Mouse (Mus musculus): ENCODE data around the gene Cdc37. TPM values are rescaled to one million over a fixed set of nuclear protein-coding genes. Genes with fewer than 3 reads are reported as not detected.

Gene Cdc37
- polyA plus RNA-seq, 1 experiment = 110 TPM

- Histone ChIP-seq H3K4me3 (ENCODE audit: insufficient read depth, low read length) (peak overlapping the region; percentile 61), H3K4me1 (ENCODE audit: control insufficient read depth, insufficient read depth, low read length) (peaks cover 14% of the 10 kb centered on the region), H3K27ac (ENCODE audit: insufficient read depth, low read depth, low read length) (peak overlapping the region; percentile 75)
- TF ChIP-seq CTCF (IDR thresholded peaks at IDR 0.05; ENCODE audit: low read depth, low read length) (no peak), POLR2A (IDR thresholded peaks at IDR 0.05; ENCODE audit: borderline replicate concordance, low read depth, low read length) (no peak)
These were observed 58.6 kb downstream of the Cdc37 start for GRCm38 (mm10) chr9:21090972-21091706.

GRCm38 (mm10) chr9:21090537-21090936 is 59.2 kb downstream of the Cdc37 start:
- Histone ChIP-seq H3K4me1 (ENCODE audit: control insufficient read depth, insufficient read depth, low read length) (peaks cover 14% of the 10 kb centered on the region), H3K27ac (ENCODE audit: insufficient read depth, low read depth, low read length) (no peak overlapping the region), H3K4me3 (ENCODE audit: insufficient read depth, low read length) (peak overlapping the region; percentile 61)
- no peak for TF ChIP-seq POLR2A (IDR thresholded peaks at IDR 0.05; ENCODE audit: borderline replicate concordance, low read depth, low read length)
- TF ChIP-seq CTCF (IDR thresholded peaks at IDR 0.05; ENCODE audit: low read depth, low read length) = no peak

- Histone ChIP-seq H3K27ac (ENCODE audit: insufficient read depth, low read depth, low read length) (no peak overlapping the region), H3K4me1 (ENCODE audit: control insufficient read depth, insufficient read depth, low read length) (no peaks in the 10 kb centered on the region), H3K4me3 (ENCODE audit: insufficient read depth, low read length) (no peak overlapping the region)
- TF ChIP-seq CTCF (IDR thresholded peaks at IDR 0.05; ENCODE audit: low read depth, low read length) (no peak), POLR2A (IDR thresholded peaks at IDR 0.05; ENCODE audit: borderline replicate concordance, low read depth, low read length) (no peak)
These were observed 66.5 kb downstream of the Cdc37 start for GRCm38 (mm10) chr9:21083324-21083723.

Other genes starting within 250 kb of the Cdc37 start
- 53.0 and 54.5 TPM in 2 replicates for gene Dnmt1, start 190.1 kb downstream of the Cdc37 start, polyA plus RNA-seq (2012; ENCODE audit: insufficient read depth, insufficient read length, missing spikeins)
- 46.5 and 48.2 TPM in 2 replicates for gene S1pr2, start 173.2 kb downstream of the Cdc37 start, polyA plus RNA-seq (2012; ENCODE audit: insufficient read depth, insufficient read length, missing spikeins)
- 52.7 and 61.3 TPM in 2 replicates for gene Mrpl4, start 147.2 kb downstream of the Cdc37 start, polyA plus RNA-seq (2012; ENCODE audit: insufficient read depth, insufficient read length, missing spikeins)
- 67.4 and 79.0 TPM in 2 replicates for gene Icam1, start 134.0 kb downstream of the Cdc37 start, polyA plus RNA-seq (2012; ENCODE audit: insufficient read depth, insufficient read length, missing spikeins)
- gene Icam4, start 120.6 kb downstream of the Cdc37 start, polyA plus RNA-seq (2012; ENCODE audit: insufficient read depth, insufficient read length, missing spikeins) = not detected in 2 replicates
- gene Icam5, start 117.9 kb downstream of the Cdc37 start, polyA plus RNA-seq (2012; ENCODE audit: insufficient read depth, insufficient read length, missing spikeins) = 0.31 TPM in 1 of 2 replicates, not detected in the other
- gene Zglp1, start 82.9 kb downstream of the Cdc37 start, polyA plus RNA-seq (2012; ENCODE audit: insufficient read depth, insufficient read length, missing spikeins) = not detected in 2 replicates
- gene Gm49373, start 76.9 kb downstream of the Cdc37 start, polyA plus RNA-seq (2012; ENCODE audit: insufficient read depth, insufficient read length, missing spikeins) = not detected in 2 replicates
- 24.8 and 32.1 TPM in 2 replicates for gene Fdx1l, start 76.4 kb downstream of the Cdc37 start, polyA plus RNA-seq (2012; ENCODE audit: insufficient read depth, insufficient read length, missing spikeins)
- 0.56 and 1.3 TPM in 2 replicates for gene Gm38431, start 58.0 kb downstream of the Cdc37 start, polyA plus RNA-seq (2012; ENCODE audit: insufficient read depth, insufficient read length, missing spikeins)
- gene Raver1, start 58.0 kb downstream of the Cdc37 start, polyA plus RNA-seq (2012; ENCODE audit: insufficient read depth, insufficient read length, missing spikeins) = 31.2 and 35.4 TPM in 2 replicates
- gene Tyk2, start 18.7 kb downstream of the Cdc37 start, polyA plus RNA-seq (2012; ENCODE audit: insufficient read depth, insufficient read length, missing spikeins) = 46.3 and 47.1 TPM in 2 replicates
- 13.2 and 14.2 TPM in 2 replicates for gene Pde4a, start 15.7 kb upstream of the Cdc37 start, polyA plus RNA-seq (2012; ENCODE audit: insufficient read depth, insufficient read length, missing spikeins)
- gene Keap1, start 89.4 kb upstream of the Cdc37 start, polyA plus RNA-seq (2012; ENCODE audit: insufficient read depth, insufficient read length, missing spikeins) = 34.9 and 36.4 TPM in 2 replicates
- gene S1pr5, start 98.5 kb upstream of the Cdc37 start, polyA plus RNA-seq (2012; ENCODE audit: insufficient read depth, insufficient read length, missing spikeins) = not detected in 2 replicates
- gene Atg4d, start 115.3 kb upstream of the Cdc37 start, polyA plus RNA-seq (2012; ENCODE audit: insufficient read depth, insufficient read length, missing spikeins) = 10.8 and 11.8 TPM in 2 replicates
- 26.4 and 28.6 TPM in 2 replicates for gene Kri1, start 138.0 kb upstream of the Cdc37 start, polyA plus RNA-seq (2012; ENCODE audit: insufficient read depth, insufficient read length, missing spikeins)
- gene Cdkn2d, start 141.4 kb upstream of the Cdc37 start, polyA plus RNA-seq (2012; ENCODE audit: insufficient read depth, insufficient read length, missing spikeins) = 33.1 and 33.7 TPM in 2 replicates
- not detected in 2 replicates for gene Ap1m2, start 162.4 kb upstream of the Cdc37 start, polyA plus RNA-seq (2012; ENCODE audit: insufficient read depth, insufficient read length, missing spikeins)
- gene Slc44a2, start 170.7 kb upstream of the Cdc37 start, polyA plus RNA-seq (2012; ENCODE audit: insufficient read depth, insufficient read length, missing spikeins) = 48.8 and 55.0 TPM in 2 replicates
- 33.3 and 42.9 TPM in 2 replicates for gene Ilf3, start 217.9 kb upstream of the Cdc37 start, polyA plus RNA-seq (2012; ENCODE audit: insufficient read depth, insufficient read length, missing spikeins)

Measured in bone marrow macrophage, adult 2 months (primary cell).